Mouse (Mus musculus) cerebellum, postnatal 10 days (tissue): ENCODE results near the gene Rab11fip5.
A peak's percentile ranks its signal among the peaks of the same experiment; 100 is the strongest.

Experiments used
- DNase-seq, 2 experiments: peaks; one replicate each; pipeline ENCODE4 v3.0.0; 2021; ENCODE audit warnings: mixed read lengths in 2 of 2

Gene Rab11fip5

DNA sequence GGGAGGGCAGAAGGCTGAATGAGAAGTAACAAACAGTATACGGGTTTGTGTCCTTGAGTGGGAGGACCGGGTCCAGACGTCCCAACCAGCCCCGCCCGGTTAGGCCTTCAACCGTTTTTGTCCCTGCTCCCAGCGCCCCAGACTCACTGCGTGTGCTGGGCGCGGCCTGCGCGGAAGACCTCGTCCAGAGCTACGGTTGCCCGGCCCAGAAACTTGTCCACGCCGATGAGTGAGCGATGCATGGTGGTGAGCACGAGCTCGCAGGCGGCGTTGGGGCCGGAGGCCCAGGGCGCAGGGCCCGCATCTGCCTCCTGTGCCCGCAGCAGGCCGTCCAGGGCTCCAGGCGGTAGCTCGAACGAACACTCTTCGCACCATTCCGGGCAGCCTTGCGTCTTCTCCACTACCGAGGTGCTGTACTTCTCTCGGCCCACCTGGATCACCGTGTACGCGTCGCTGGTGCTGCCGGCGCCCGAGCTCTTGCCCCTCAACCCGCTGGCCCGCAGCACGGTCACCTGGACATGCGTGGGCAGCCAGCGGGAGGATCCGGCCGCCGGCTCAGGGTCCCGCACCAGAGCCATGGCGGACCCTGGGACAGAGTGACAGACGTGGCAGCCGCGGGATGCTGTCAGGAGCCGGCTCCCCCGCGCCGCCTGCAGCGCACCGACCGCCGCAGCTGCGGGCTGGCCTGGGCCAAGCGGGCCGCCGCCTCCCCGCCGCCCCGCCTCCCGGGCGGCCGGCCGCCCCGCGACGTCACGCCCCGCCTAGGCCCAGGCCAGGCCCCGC, at the start of gene Rab11fip5:
TSS of gene Rab11fip5 (minus strand) at position 684 of the 783 bp plus-strand sequence.
- no peak for DNase-seq

DNA sequence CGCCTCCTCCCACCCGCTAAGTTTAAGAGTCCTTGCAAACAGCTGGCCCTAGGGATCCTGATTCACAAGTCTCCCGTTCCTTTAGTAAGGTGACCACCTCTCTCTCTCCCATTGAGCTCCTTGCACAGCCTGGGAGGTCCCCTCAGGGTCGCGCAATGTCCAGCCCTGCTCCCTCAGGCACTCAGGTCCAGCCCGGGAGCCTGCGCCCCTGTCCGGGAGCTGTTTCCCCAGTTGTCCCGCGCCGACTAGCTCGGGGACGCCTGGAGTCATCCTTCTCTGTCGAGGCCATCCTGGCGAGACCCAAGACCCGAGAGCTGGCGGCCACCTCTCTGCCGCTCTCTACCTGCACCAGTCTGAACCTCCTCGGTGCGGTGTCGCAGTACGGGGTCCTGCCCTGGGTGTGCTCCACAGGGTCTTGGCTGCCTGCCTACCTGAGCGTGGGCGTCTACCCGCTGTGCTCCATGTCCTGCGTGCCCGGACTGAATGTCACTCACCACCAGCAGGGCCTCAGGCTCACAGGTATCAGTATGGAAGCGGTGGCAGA, 49.5 kb upstream of the Rab11fip5 start, which contains the start of gene Noto:
TSS of gene Noto (plus strand) at position 51 of the 544 bp plus-strand sequence.
- peak in 1 of 2 experiments; percentile 12 for DNase-seq

DNA sequence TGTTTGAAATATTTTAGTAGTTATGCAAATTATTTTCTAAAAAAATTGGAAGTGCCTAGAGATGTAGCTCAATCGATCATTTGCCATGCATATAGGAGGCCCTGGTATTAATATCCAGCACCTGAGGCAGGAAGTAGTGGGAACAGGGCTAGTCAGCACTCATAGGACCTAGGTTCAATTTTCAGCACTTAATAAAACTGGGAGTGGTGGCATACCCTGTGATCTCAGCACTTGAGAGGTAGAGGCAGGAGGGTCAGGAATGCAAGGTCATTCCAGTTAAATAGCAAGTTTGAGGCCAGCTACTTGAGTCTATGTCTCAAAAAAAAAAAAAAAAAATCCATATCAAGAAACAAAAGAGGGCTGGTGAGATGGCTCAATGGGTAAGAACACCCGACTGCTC, 44.7 kb upstream of the Rab11fip5 start:
- DNase-seq: no peak

DNA sequence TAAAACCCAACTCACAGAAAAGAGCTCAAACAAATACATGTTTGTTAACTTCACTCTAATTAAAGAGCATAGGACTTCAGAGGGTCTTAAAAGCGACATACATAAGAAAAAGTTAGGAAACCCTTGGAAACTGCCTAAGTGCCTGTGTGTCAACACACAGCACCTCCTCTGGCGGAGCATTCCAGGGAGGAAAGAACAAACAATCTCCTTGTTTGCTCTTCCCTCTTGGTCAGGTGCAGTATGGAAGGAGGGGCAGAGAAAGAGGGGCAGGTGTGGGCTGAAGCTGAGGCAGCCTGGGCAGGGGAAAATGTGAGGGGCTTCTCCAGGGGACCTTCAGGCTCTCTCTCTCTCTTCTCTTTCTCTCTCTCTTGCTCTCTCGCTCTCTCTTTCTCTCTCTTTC, 41.4 kb upstream of the Rab11fip5 start:
- no peak for DNase-seq

DNA sequence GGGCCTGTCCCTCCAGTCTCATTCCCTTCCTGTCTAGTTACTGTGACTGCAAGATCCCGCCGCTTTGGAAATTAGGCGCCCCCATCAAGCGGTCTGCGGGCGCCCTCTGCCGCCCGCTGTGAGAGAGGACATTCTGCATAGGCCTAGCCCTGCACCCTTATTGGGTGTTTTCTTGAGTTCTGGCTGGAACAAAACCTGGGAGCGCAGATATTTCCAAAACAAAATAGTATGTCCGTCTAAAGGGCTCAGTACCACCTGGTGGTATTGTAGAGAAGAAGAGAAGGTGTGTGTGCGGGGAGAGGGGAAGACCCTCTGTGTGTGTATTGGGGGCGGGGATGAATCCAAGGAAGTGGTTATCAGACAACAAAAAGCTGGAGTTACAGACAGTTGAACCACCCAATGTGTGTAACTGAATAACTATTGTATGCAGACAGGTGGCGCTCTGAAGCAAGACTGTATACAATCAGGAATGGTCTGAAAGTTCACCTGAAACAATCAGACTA, 36.4 kb upstream of the Rab11fip5 start:
- peak; percentile 75 to 77 for DNase-seq

DNA sequence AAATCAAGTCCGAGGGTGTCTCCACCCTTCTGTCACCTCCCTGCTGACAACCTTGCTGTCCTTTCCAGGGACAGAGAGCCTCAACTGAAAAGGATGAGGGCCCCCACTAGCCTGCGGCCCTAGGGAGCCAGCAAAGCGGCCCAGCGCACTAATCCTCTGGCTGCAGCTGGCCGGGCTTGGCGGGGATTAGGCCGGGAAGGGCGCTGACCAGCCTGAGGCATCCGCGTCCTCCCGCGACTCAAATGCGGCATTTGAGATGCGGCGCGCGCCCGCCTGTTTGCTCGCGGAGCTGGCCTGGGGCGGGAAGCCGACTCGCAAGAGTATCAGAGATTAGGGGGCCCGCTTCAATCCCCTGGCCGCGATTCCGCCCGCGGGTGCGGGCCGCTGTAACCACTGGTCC, 34.6 kb upstream of the Rab11fip5 start:
- DNase-seq: peak; percentile 34 to 36

DNA sequence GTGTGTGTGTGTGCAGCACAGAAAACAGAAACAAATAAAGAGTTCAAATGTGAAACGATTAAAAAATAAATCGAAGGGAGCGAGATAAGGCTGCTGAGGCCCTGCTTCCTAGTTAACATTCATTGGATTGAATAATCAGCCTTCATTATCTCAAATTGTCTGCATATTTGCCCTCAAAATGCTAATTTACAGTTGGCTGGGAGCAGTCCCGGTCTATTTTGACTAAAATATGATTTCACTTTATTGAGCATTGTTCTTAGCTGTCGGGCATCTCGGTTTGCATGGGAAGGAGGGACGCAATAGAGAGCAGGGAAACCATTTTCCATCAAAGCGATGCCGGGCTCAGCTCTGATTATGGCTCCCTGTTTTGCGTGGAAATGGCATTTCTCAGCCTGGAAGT, 28.6 kb upstream of the Rab11fip5 start:
- no peak for DNase-seq

DNA sequence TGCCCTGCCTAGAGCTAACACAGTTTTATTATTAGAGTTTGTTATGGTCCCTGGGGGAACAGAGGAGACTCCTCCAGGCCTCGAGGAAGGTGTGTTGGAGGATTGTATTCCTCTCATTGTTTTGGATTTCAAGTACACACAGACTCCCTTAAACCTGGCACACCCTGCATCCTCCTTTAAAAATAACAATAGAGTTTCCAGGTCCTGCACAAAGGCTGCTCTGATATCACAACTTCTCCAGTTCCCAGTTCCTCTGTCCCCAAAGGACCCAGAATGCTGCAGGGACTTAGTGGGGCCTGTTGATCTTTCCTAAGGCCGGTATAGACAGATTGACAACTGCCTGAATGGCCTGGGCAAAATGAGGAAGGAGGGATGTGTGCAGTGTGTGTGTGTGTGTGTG, 28.2 kb upstream of the Rab11fip5 start:
- no peak for DNase-seq

DNA sequence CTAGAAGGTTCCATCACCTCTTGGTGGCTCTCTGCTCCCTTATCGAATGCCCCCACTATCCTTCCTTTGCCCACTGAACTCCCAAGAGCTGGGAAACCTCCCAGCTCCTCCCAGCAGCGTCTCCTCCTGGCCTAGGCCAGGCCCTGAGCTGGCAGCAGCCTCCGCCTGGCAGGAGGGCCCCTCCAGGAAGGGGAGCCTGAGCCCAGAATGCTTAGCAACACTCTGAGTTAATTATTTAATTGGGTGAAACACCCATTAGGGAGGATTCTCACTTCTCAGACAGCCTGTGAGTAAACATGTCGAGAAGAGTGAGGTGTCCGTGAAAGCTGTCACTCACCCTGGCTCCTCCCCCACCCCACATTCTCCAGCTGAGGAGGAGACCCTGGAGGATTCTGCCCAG, 25.3 kb upstream of the Rab11fip5 start:
- peak; percentile 23 to 45 for DNase-seq

DNA sequence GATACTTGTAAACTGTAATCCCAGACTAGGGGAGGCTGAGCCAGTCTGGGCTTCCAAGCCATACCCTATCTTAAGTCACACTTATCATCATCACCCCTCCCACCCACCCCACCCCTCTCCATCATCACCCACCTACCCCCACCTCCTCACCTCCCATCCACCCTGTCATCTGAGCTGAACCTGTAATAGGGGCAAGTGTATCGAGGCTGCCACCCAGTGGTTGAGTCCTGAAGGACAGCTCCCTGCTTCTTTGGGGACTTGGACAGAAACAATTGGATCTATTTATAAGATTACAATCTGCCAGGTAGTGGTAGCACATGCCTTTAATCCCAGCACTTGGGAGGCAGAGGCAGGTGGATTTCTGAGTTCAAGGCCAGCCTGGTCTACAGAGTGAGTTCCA, 22.7 kb upstream of the Rab11fip5 start:
- peak; percentile 45 to 53 for DNase-seq

DNA sequence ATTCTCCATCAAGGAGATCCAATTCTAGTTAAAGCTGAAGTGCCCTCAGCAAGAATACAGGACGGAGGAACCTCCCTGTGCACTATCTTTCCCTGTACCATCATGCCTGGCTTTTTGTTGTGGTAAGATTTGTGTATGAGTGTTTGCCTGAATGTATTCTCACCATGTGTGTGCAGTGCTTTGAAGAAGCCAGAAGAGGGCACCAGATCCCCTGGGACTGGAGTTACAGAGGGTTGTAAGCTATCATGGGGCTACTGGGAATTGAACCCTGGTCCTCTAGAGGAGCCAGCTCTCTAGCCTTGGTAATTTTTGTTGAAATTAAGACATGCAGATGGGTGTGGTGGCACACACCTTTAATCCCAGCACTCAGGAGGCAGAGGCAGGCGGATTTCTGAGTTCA, 20.9 kb upstream of the Rab11fip5 start:
- DNase-seq: no peak

DNA sequence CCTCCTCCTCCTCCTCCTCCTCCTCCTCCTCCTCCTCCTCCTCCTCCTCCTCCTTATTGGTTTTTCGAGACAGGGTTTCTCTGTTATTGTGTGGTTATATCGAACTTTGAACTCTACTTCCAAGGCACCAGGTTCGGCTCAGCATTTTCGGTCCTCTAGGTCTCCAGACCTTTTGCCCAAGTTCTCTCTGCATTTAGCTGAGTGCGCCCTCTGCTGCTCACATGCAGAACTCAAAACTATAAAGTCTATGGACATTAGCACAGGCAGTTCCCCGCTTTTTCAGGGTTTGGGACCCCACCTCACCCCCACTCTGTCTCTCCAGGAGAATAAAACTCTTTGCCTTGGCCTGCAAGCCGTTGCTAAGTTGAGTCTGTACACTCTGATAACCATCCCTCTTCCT, 17.4 kb upstream of the Rab11fip5 start:
- peak; percentile 87 to 89 for DNase-seq

DNA sequence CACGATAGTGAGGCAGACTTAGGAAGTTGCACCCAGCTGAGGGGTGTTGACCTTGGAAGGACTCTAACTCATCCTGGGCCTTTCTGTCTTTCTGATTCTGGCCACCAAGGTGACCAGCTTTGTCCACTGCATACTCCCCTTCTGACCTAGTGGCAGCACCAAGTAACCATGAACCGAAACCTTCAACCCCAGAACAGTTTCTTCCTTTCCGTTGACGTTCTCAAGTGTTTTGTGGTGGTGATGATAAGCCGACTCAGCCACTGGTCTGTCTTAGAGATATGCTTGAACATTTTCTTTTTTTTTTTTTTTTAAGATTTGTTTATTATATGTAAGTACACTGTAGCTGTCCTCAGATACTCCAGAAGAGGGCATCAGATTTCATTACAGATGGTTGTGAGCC, 14.2 kb upstream of the Rab11fip5 start:
- no peak for DNase-seq

DNA sequence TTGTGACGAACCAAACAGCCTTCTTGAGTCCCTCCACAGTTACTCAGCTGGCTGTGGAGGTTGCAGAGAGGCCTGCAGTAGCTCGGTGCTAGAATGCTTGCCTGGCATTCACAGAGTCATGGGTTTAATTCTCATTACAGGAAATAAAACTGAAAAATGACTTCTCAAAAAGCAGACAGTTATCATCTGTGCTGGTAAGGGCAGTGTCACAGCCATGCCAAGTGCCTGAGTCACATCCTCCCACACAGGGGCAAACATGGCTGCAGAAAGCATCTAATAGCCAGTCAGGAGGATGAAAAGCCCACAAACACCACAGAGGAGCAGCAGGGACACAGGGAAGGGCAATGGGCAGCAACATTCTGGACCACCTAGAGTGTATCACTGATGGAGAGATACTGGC, 8.4 kb upstream of the Rab11fip5 start:
- no peak for DNase-seq

DNA sequence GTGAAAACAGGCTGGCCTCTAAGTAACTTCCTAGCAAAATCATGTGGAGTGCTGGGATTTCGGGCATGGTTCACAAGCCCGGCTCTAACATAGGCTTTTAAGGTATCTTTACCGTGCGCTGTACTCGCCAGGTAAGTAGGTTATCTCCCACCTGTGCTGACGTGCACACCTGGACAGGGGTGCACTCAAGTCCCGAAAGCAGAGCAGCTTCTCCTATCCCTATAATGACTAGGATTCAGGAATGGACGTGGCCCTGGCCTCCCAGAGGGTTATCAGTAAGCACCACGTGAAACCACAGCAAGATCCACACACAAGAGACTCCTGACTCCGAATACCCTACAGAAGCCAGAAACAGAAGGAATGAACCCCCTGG, 7.2 kb upstream of the Rab11fip5 start:
- DNase-seq: no peak

DNA sequence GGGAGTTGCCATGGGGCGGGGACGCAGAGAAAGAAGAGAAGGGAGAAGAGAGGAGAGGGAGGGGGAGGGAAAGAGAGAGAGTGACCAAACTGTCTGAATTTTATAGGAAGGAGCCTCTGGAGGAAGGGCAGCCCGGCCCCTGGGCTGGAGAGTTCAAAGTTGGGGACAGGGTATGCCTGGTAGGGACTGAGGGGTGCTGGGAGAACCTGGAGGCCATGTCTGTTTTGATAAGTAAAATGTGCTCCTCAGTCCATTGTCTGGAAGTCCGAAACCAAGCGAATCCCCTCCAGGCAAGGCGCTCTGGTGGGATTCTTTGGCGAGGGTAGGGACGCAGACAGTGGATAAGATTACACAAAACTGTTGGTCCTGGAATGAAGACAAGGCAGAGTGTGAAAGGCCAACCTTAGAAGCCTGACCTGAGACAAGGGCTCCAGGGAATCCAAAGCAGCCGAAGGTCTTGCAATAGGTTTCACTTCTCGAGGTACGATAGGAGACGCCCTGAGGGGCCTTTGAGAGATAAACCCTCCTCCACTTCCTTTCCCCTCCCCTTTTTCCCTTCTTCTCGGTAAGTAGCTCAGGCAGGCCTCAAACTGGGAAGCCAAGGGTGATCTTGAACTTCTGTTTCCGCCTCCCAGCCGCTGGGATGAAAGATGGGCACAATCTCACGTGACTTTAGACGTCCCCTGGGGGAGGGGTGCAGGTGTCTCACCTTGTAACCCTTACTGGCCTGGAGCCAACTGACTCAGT, 6.6 kb upstream of the Rab11fip5 start:
- DNase-seq: peak in 1 of 2 experiments; percentile 24

DNA sequence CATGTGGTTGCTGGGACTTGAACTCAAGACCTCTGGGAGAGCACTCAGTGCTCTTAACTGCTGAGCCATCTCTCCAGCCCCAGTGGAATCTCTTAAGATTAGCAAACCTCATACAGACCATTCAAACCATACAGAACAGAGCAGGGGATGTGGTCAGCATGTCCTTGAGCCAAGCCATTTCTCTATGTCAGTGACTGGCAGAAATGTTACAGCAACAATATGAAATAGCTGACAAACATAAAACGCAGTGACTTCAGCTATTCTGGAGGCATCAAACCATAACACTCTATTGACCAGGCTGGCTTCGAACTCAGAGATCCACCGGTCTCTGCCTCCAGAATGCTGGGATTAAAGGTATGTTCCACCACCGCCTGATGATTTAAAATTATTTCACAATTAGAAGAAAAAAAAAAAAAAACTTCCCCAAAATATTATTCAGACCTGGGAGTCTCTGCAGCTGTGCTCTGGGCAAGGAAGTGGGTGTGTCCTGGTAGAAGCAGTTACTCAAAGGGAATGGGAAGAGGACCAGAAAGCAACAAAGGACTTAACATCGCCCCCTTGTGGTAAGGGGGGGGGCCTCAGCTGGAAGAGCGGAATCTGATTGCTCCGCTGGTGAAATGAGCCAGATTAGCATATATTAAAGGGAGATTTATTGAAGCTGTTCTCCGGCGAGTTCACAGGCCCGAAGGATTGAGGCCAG, 5.9 kb upstream of the Rab11fip5 start:
- peak; percentile 85 to 89 for DNase-seq

DNA sequence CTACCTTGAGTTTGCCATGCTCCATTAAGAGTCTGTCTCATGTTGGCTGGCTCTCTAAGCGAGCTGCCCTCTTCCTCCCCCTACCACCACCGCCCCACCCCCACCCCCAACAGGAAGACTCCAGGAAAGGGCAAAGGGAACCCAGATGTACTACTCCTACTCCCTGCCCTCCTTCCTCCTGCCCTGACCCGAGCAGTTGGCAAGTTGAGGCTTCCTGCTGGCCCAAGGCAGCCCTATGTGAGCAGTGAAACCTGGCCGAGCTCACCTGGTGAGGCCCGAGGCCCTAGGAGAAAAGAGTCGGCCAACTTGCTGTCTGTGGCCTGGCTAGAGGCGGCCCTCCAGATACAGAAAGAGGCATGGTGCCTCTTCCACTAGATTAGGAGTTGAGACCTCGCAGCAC, 4.2 kb upstream of the Rab11fip5 start:
- DNase-seq: no peak

DNA sequence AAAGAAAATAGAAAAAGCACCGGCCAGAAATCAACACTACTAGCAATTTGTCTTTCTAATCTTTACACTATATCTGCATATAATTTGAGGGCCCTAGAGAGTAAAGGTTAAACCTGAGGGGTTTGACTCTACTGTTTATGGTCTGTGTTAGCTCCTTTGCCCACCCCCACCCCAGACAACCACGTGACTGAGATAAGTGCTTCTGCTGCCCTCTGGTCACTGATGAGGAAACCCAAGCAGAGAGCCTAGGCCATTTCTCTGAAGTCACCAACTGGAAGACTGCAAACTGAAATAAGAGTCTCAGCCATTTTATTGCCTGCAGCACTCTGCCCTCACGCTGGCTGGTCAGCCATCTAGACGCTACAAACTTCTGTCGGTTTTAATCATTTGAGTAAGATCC, 3.4 kb upstream of the Rab11fip5 start:
- DNase-seq: no peak

DNA sequence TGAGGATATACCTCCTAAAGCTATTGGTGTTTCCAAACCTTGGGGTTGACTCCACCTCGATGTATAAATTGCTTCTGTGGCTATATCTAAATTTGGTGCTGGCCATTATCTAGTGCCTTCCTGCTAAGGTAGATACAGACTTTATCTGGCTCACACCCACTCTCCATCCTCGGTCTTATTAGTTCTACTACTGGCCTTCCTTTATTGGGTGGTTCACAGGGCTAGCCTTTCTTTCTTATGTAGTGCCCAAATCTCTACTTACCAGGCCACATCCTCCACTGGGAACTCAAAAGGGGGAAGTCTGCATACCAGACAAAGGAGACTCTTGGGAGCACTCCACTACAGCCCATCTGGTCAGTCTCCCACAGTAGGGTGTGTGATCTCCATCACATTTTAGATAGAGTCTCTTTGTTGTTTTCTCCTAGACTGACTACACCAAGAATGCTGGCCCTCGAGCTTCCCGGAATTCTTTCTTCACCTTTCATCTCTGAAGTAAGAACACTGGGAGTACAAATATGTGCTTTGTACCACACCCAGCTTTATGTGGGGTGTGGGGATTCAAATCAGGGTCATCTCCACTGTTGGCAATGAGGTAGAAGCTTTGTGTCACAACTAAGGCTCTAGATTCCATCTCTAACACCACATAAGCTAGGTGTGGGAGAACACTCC, 2.8 kb upstream of the Rab11fip5 start:
- no peak for DNase-seq

DNA sequence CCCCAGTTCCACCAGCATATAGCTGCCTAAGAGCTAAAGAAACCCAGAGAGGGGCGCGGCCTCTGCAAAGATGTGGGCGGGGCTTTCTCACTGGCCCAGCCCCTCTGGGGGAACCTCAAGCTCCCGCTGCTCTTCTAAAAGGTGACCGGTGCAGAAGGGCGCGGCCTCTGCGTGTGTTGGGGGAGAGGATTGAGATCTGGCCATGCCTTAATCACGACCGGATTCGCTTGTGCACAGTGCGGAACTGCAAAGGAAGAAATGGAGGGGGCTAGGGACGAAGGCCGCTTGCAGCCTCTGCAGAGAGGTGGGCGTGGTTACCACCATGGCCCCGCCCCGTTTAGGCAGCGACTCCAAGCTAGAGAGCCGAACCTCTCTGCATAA, 290 bp upstream of the Rab11fip5 start:
- DNase-seq: peak; percentile 98 to 99

DNA sequence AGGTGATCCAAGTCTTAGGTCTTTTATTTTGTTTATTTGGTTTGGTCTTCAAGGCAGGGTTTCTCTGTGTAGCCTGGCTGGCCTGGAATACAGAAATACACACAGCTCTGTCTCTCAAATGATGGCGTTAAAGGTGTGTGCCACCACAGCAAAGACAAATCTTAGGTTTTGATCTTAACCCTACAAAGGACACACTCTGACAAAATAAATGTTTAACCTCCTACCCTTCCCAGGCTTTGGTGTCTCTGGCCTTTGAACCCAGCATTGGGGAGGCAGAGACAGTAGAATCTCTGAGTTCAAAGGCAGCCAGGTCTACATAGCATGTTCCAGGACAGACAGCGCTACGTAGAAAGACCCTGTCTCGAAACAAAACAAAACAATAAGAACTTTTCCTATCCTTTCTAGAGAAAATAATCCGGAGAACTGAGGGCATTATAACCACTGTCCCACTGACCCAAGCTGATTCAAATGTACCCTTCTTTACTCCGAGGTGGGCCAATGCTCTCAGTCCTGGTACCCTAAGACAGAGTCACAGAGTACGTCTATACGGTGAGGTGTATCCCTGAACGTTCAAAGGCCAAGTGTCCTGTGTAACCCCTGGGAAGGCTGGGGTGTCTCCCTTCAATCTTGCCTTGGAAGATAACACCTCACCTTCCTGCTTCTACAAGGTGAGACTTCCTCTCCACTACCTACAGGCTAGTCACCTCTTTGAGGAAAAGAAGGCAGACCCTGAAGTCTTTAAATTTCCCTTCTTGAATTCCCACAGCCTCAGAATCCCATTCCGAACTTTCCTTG, 1.2 kb downstream of the Rab11fip5 start:
- no peak for DNase-seq
